Mouse (Mus musculus) kidney, embryonic 14.5 days (tissue): Measurements from ENCODE around the gene Grm7. TPM values are rescaled to one million over a fixed set of nuclear protein-coding genes. Genes with fewer than 3 reads are reported as not detected.

ENCODE experiments used
- ATAC-seq: fragments of 200-750 bp; cut with Nextera tagmentation; 2 replicates; pipeline ENCODE4 v1.8.0; 2017; ENCODE audit warnings: moderate number of reproducible peaks, mild to moderate bottlenecking, moderate TSS enrichment, moderate library complexity; ENCODE audit not compliant: low FRiP score, low TSS enrichment
- H3K27ac ChIP-seq: fragments of 300-500 bp; sonication (generic); 2 replicates; pipeline ENCODE4 v1.5.1; 2014; ENCODE audit warnings: low read depth, mild to moderate bottlenecking, low read length, moderate library complexity, mixed read lengths
- H3K27me3 ChIP-seq: fragments of 300-500 bp; sonication (generic); 2 replicates; pipeline ENCODE4 v1.6.1; 2014; ENCODE audit warnings: mild to moderate bottlenecking, low read length; ENCODE audit not compliant: control insufficient read depth, insufficient read depth
- H3K36me3 ChIP-seq: fragments of 300-500 bp; sonication (generic); 2 replicates; pipeline ENCODE4 v1.6.1; 2014; ENCODE audit warnings: low read length, mixed read lengths; ENCODE audit not compliant: control insufficient read depth, insufficient read depth
- H3K4me1 ChIP-seq: fragments of 300-500 bp; sonication (generic); 2 replicates; pipeline ENCODE4 v1.6.1; 2014; ENCODE audit warnings: low read length, mixed read lengths; ENCODE audit not compliant: control insufficient read depth, insufficient read depth
- H3K4me2 ChIP-seq: fragments of 300-500 bp; sonication (generic); replicated peaks from 2 replicates; pipeline ENCODE4 v1.6.1; 2014; ENCODE audit warnings: low read depth, mild to moderate bottlenecking, low read length
- H3K4me3 ChIP-seq: fragments of 300-500 bp; sonication (generic); 2 replicates; pipeline ENCODE4 v1.5.1; 2014; ENCODE audit warnings: mild to moderate bottlenecking, low read length
- H3K9ac ChIP-seq: fragments of 300-500 bp; sonication (generic); 2 replicates; pipeline ENCODE4 v1.6.1; 2014; ENCODE audit warnings: low read depth, mild to moderate bottlenecking, low read length, moderate library complexity
- H3K9me3 ChIP-seq: fragments of 300-500 bp; sonication (generic); 2 replicates; pipeline ENCODE4 v1.6.1; 2016; ENCODE audit warnings: low read length; ENCODE audit not compliant: control insufficient read depth
- WGBS: fragments of 180-500 bp; shearing (Covaris S2); extraction: QIAGEN DNeasy Blood & Tissue Kit; methylation state at CpG from one replicate; pipeline ENCODE4 v1.1.7; 2014; 5-methylcytosine and 5-hydroxymethylcytosine counted together
- polyA plus RNA-seq: library from polyadenylated mRNA; unstranded; fragments of >200 nt; fragmentation: Nextera tagmentation; extraction: Ambion mirVana; gene quantifications from 2 replicates; pipeline ENCODE4 v1.2.1, GENCODE M21; 2014

Grm7 gene
- polyA plus RNA-seq, 1 experiment from 2014 or later: 4.8 TPM

- Histone ChIP-seq H3K4me3 (no peak overlapping the region), H3K4me2 (no peak overlapping the region), H3K36me3 (no peaks in the 10 kb centered on the region), H3K27ac (no peak overlapping the region), H3K9ac (no peak overlapping the region), H3K4me1 (no peaks in the 10 kb centered on the region), H3K27me3 (no peaks in the 10 kb centered on the region), H3K9me3 (no peaks in the 10 kb centered on the region)
- WGBS: 94% methylated on average over 3 of the region's 3 CpGs
- ATAC-seq: no peak
These were observed 69.6 kb downstream of the Grm7 start for GRCm38 (mm10) chr6:110714943-110715342.

- 95% methylated on average over 4 of the region's 4 CpGs for WGBS
- H3K4me1 ChIP-seq: no peaks in the 10 kb centered on the region
- no peaks in the 10 kb centered on the region for H3K9me3 ChIP-seq
- no peak overlapping the region for H3K27ac ChIP-seq
- no peak overlapping the region for H3K4me3 ChIP-seq
- H3K9ac ChIP-seq: no peak overlapping the region
- H3K4me2 ChIP-seq: no peak overlapping the region
- H3K36me3 ChIP-seq: no peaks in the 10 kb centered on the region
- no peaks in the 10 kb centered on the region for H3K27me3 ChIP-seq
- no peak for ATAC-seq
These were observed 78.0 kb downstream of the Grm7 start for GRCm38 (mm10) chr6:110723371-110723770.

GRCm38 (mm10) chr6:110733914-110734313 lies 88.5 kb downstream of the Grm7 start:
- 87% methylated on average over 2 of the region's 2 CpGs for WGBS
- no peak overlapping the region for H3K27ac ChIP-seq
- ATAC-seq: no peak

GRCm38 (mm10) chr6:110743981-110744670 lies 98.7 kb downstream of the Grm7 start:
- WGBS: 42% methylated on average over 7 of the region's 7 CpGs
- H3K4me2 ChIP-seq: no peak overlapping the region
- 0 out of 2 replicates have a peak, but pooled peaks have one; percentile 35 for ATAC-seq

More at GRCm38 (mm10) chr6:110733914-110734313, 88.5 kb downstream of the Grm7 start:
- Histone ChIP-seq H3K9ac (no peak overlapping the region), H3K4me2 (no peak overlapping the region), H3K36me3 (no peaks in the 10 kb centered on the region), H3K9me3 (no peaks in the 10 kb centered on the region), H3K4me3 (no peak overlapping the region), H3K4me1 (no peaks in the 10 kb centered on the region), H3K27me3 (no peaks in the 10 kb centered on the region)

GRCm38 (mm10) chr6:110755921-110756320 lies 110.5 kb downstream of the Grm7 start:
- Histone ChIP-seq H3K9ac (no peak overlapping the region), H3K4me1 (no peaks in the 10 kb centered on the region), H3K27me3 (no peaks in the 10 kb centered on the region), H3K9me3 (no peaks in the 10 kb centered on the region), H3K4me3 (no peak overlapping the region), H3K4me2 (no peak overlapping the region), H3K27ac (no peak overlapping the region), H3K36me3 (no peaks in the 10 kb centered on the region)
- WGBS: 91% methylated on average over 5 of the region's 5 CpGs
- ATAC-seq: no peak

More at GRCm38 (mm10) chr6:110743981-110744670, 98.7 kb downstream of the Grm7 start:
- Histone ChIP-seq H3K9me3 (no peaks in the 10 kb centered on the region), H3K4me1 (no peaks in the 10 kb centered on the region), H3K9ac (no peak overlapping the region), H3K27ac (no peak overlapping the region), H3K4me3 (no peak overlapping the region), H3K27me3 (no peaks in the 10 kb centered on the region), H3K36me3 (no peaks in the 10 kb centered on the region)

GRCm38 (mm10) chr6:110769588-110769987 lies 124.2 kb downstream of the Grm7 start:
- no peak overlapping the region for H3K4me2 ChIP-seq
- no peak overlapping the region for H3K4me3 ChIP-seq
- H3K4me1 ChIP-seq: no peaks in the 10 kb centered on the region
- H3K9ac ChIP-seq: no peak overlapping the region
- H3K27ac ChIP-seq: no peak overlapping the region
- no peaks in the 10 kb centered on the region for H3K36me3 ChIP-seq
- H3K9me3 ChIP-seq: no peaks in the 10 kb centered on the region
- ATAC-seq: no peak
- H3K27me3 ChIP-seq: no peaks in the 10 kb centered on the region

GRCm38 (mm10) chr6:110772652-110773051 lies 127.3 kb downstream of the Grm7 start:
- no peak overlapping the region for H3K27ac ChIP-seq
- no peaks in the 10 kb centered on the region for H3K9me3 ChIP-seq
- WGBS: 50% methylated on average over 1 of the region's 1 CpGs
- ATAC-seq: no peak
- H3K27me3 ChIP-seq: no peaks in the 10 kb centered on the region
- H3K4me3 ChIP-seq: no peak overlapping the region
- no peak overlapping the region for H3K4me2 ChIP-seq
- no peaks in the 10 kb centered on the region for H3K36me3 ChIP-seq
- no peak overlapping the region for H3K9ac ChIP-seq
- no peaks in the 10 kb centered on the region for H3K4me1 ChIP-seq

GRCm38 (mm10) chr6:110776046-110776445 lies 130.7 kb downstream of the Grm7 start:
- Histone ChIP-seq H3K27me3 (no peaks in the 10 kb centered on the region), H3K9me3 (no peaks in the 10 kb centered on the region), H3K4me2 (no peak overlapping the region), H3K4me3 (no peak overlapping the region), H3K9ac (no peak overlapping the region), H3K36me3 (no peaks in the 10 kb centered on the region), H3K27ac (no peak overlapping the region), H3K4me1 (no peaks in the 10 kb centered on the region)
- no peak for ATAC-seq
- WGBS: 89% methylated on average over 6 of the region's 6 CpGs

- Histone ChIP-seq H3K27ac (no peak overlapping the region), H3K9ac (no peak overlapping the region), H3K4me3 (no peak overlapping the region), H3K9me3 (no peaks in the 10 kb centered on the region), H3K4me2 (no peak overlapping the region), H3K4me1 (no peaks in the 10 kb centered on the region), H3K36me3 (no peaks in the 10 kb centered on the region), H3K27me3 (no peaks in the 10 kb centered on the region)
- WGBS: 62% methylated on average over 1 of the region's 1 CpGs
- ATAC-seq: no peak
These were observed 140.1 kb downstream of the Grm7 start for GRCm38 (mm10) chr6:110785497-110785928.
